Mouse (Mus musculus): ENCODE data around the gene Fam114a1. TPM values are rescaled to one million over a fixed set of nuclear protein-coding genes. Genes with fewer than 3 reads are reported as not detected.

Gene Fam114a1
- polyA plus RNA-seq, 1 experiment from 2014 or later, result 6.5 TPM

DNA sequence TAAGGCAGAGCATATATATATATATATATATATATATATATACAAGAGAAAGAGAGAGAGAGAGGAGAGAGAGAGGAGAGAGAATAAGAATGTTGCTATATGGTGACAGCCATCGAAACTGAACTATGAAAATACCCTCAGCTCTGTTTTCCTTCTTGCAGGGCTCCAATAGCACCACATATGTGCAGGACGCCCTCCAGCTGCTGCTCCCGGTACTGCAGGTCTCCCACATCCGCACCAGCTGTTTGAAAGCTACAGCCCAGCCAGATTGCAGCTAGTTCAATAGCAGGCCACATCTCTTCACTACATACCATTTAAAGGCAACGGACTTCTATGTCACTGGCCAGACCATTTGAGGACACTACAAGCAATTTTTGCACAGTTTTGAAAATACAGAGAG, 70.6 kb downstream of the Fam114a1 start:
- no peak for ATAC-seq
- H3K27me3 ChIP-seq, result no peaks in the 10 kb centered on the region
- H3K9ac ChIP-seq, result no peak overlapping the region

DNA sequence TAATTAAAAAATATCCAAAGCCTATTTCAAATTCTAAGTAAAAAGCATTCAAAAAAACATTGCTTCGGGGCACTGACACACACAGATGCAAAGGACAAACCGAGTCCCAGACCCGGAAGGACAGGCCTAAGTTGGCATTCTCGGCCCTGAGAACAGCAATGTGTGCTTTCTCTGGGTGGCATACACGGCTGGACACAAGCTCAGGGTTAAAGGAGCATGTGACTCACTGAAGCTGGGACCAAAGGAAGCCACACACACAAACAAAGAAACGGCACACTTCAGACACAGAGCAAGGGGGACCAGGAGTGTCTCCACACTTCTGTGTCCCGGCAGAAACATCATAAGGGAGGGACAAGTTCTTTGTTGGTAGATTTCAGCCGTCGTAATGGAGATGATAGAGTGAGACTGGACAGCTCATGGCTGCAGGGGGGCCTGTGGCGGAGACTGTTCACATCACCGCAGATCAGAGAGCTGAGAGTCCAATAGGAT, 73.6 kb downstream of the Fam114a1 start:
- H3K4me2 ChIP-seq, result no peak overlapping the region
- H3K27me3 ChIP-seq, result no peaks in the 10 kb centered on the region
- peaks cover 23% of the 10 kb centered on the region for H3K4me1 ChIP-seq
- no peaks in the 10 kb centered on the region for H3K9me3 ChIP-seq (replicated peaks)
- no peaks in the 10 kb centered on the region for H3K36me3 ChIP-seq (ENCODE audit: poor library complexity, severe bottlenecking)
- no peak overlapping the region for H3K9ac ChIP-seq
- WGBS, result 60% methylated on average over 11 of the region's 11 CpGs
- no peak overlapping the region for H3K4me3 ChIP-seq
- 0 out of 2 replicates have a peak overlapping the region, but pooled peaks have one; percentile 22 for H3K27ac ChIP-seq
- no peak for ATAC-seq

More for the DNA sequence above, 70.6 kb downstream of the Fam114a1 start:
- Histone ChIP-seq H3K4me3 (no peak overlapping the region), H3K27ac (no peak overlapping the region), H3K9me3 (replicated peaks) (no peaks in the 10 kb centered on the region), H3K4me1 (peaks cover 21% of the 10 kb centered on the region), H3K36me3 (ENCODE audit: poor library complexity, severe bottlenecking) (no peaks in the 10 kb centered on the region), H3K4me2 (no peak overlapping the region)
- WGBS, result 66% methylated on average over 5 of the region's 5 CpGs

DNA sequence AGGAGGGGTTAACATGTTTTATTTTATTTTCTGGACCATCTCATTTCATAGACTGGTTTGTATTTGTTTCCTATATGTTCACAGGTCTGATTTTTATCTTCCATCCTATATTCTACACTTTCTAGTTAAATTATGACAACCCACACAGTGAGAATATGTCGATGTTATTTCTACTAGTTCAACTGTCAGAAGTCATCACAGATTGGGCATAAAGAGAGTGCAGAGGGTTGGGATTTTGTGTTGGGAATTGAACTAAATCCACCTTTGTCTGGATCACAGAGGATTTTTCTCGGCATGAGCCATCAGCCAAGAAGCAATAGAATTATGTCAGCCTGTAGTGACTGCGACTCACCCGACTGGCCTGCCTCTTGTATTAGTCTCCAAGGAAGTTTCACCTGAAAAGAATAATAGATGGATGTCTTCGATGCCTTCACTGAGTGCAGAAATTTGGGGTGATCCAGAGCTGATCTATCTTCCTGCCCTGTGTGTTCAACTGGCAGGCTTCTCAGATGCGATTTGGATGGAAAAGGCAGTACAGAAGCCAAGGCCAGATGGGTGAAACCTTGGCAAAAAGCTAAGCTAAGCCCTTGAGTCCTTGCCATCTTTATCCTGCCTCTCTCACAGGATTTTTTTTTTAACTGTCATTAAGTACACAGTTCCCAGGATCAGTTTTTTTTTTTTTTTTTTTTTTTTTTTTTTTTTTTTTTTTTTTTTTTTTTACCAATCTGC, 75.9 kb downstream of the Fam114a1 start:
- H3K9ac ChIP-seq, result 0 out of 2 replicates have a peak overlapping the region, but pooled peaks have one; percentile 30
- no peak overlapping the region for H3K4me3 ChIP-seq
- H3K4me1 ChIP-seq, result peaks cover 24% of the 10 kb centered on the region
- H3K36me3 ChIP-seq (ENCODE audit: poor library complexity, severe bottlenecking), result no peaks in the 10 kb centered on the region
- ATAC-seq, result peak; percentile 73
- H3K27me3 ChIP-seq, result no peaks in the 10 kb centered on the region
- H3K27ac ChIP-seq, result peak overlapping the region; percentile 68
- 61% methylated on average over 6 of the region's 6 CpGs for WGBS
- no peak overlapping the region for H3K4me2 ChIP-seq
- no peaks in the 10 kb centered on the region for H3K9me3 ChIP-seq (replicated peaks)

DNA sequence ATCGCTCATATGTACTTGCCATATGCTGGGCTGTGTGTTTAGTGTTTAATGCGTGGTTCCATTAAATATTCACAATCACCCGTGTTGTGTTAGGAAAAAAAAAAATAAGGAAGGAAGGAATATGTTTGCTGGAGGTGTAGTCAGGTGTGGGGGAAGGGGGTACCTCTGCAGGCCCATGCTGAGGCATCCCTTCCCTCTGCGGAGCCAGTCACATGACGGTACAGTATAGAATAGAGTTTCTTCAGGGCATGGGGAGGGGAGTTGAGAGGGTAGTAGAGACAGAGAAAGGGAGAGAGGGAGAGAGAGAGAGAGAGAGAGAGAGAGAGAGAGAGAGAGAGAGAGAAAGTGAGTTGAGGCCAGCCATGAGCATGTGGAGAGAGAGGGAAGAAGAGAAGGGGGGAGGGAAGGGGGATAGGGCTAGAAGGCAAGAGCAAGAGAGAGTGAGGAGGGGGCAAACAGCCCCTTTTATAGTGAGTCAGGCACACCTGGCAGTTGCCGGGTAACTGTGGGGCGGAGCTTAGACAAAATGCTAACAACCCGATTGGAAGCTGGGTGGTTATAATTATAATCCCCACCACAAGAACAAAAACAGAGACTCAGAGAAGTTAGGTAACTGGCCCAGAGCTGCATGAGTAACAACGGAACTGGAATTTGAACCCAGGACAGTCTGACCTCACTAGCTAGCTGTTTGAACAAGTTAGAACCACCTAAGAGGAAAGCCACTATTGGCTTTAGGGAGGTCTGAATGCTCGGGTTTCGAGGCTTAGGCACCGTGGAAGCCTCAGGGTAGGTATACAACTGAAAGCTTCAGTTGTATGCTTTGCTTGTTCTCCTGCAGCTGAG, 76.8 kb downstream of the Fam114a1 start:
- H3K4me2 ChIP-seq, result no peak overlapping the region

DNA sequence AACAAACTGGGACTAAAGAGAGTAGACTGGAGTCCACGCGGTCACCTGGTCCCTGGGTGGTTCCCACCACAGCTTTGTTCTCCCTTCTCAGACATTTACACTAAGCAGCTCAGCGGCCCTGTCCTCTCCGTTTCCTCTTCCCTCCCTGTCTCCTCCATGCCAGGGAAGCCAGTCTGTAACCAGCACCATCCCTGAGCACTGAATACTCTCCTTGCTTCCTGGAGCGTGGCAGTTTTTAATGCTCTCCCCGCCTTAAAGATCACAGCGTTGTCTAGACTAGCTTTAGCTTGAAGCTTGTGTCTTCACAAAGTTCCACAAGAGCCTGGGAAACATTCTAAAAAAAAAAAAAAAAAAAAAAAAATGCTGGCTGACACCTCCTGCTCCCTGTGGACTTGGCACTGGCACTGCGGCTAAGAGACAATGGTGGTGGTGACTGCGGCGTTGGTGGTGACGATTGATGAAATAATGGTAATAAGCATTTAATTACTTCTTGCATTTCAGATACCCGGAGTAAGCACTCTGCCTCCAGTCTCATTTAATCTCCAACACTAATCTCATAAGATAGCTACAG, 77.5 kb downstream of the Fam114a1 start:
- no peaks in the 10 kb centered on the region for H3K27me3 ChIP-seq
- ATAC-seq, result no peak
- H3K27ac ChIP-seq, result peak overlapping the region; percentile 73
- H3K4me2 ChIP-seq, result no peak overlapping the region
- no peak overlapping the region for H3K9ac ChIP-seq
- H3K4me3 ChIP-seq, result no peak overlapping the region
- no peaks in the 10 kb centered on the region for H3K9me3 ChIP-seq (replicated peaks)
- WGBS, result 51% methylated on average over 12 of the region's 12 CpGs
- H3K4me1 ChIP-seq, result peaks cover 24% of the 10 kb centered on the region
- H3K36me3 ChIP-seq (ENCODE audit: poor library complexity, severe bottlenecking), result no peaks in the 10 kb centered on the region

More for the DNA sequence above, 76.8 kb downstream of the Fam114a1 start:
- peak overlapping the region; percentile 73 for H3K27ac ChIP-seq
- 61% methylated on average over 12 of the region's 12 CpGs for WGBS
- H3K4me1 ChIP-seq, result peaks cover 24% of the 10 kb centered on the region
- H3K4me3 ChIP-seq, result no peak overlapping the region
- ATAC-seq, result peak; percentile 64
- H3K27me3 ChIP-seq, result no peaks in the 10 kb centered on the region
- no peak overlapping the region for H3K9ac ChIP-seq
- H3K9me3 ChIP-seq (replicated peaks), result no peaks in the 10 kb centered on the region
- H3K36me3 ChIP-seq (ENCODE audit: poor library complexity, severe bottlenecking), result no peaks in the 10 kb centered on the region

DNA sequence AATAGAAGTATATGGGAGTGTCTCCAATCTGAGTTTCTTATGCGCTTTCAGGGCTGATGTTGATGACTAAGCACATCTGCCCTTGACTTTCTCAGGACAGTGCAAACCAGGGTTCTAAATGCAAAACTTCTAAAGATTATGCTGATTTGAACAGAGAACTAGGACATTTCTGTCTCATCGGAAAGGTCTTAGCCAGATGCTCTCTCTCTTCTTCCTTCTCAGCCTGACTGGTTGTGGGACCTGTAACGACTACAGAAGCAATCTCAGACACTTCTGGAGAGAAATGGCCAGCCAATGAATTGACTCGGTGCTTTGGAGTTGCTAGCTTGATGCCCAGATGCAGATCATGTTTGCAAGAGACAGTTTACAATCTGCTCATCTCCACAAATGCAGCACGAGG, 80.0 kb downstream of the Fam114a1 start:
- Histone ChIP-seq H3K9me3 (replicated peaks) (no peaks in the 10 kb centered on the region), H3K27me3 (no peaks in the 10 kb centered on the region), H3K27ac (peak overlapping the region; percentile 1; the same call in 1 of the 2 replicates), H3K9ac (no peak overlapping the region), H3K4me3 (no peak overlapping the region), H3K4me2 (no peak overlapping the region), H3K36me3 (ENCODE audit: poor library complexity, severe bottlenecking) (no peaks in the 10 kb centered on the region), H3K4me1 (peaks cover 24% of the 10 kb centered on the region)
- WGBS, result 56% methylated on average over 5 of the region's 5 CpGs
- ATAC-seq, result no peak

DNA sequence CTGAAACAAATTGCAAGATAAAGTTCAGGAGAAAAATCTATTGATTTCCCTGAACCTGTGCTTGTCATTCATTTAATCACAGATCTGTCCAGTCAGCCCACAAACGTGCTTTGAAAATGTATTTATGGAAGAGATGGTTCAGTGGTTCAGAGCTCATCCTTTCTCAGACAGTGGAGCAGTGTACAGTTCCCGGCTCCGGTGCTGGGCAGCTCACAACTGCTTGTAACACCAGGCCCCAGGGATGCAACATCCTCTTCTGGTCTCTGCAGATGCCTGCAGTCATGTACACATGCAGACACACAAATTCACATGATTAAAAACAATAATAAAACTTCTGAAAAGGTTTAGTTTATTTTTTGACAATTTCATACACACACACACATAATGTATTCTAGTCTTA, 81.6 kb downstream of the Fam114a1 start:
- Histone ChIP-seq H3K36me3 (ENCODE audit: poor library complexity, severe bottlenecking) (no peaks in the 10 kb centered on the region), H3K27me3 (no peaks in the 10 kb centered on the region), H3K4me2 (no peak overlapping the region), H3K27ac (no peak overlapping the region), H3K9me3 (replicated peaks) (no peaks in the 10 kb centered on the region), H3K4me3 (no peak overlapping the region), H3K4me1 (peaks cover 20% of the 10 kb centered on the region), H3K9ac (no peak overlapping the region)
- no peak for ATAC-seq
- 81% methylated on average over 3 of the region's 3 CpGs for WGBS

DNA sequence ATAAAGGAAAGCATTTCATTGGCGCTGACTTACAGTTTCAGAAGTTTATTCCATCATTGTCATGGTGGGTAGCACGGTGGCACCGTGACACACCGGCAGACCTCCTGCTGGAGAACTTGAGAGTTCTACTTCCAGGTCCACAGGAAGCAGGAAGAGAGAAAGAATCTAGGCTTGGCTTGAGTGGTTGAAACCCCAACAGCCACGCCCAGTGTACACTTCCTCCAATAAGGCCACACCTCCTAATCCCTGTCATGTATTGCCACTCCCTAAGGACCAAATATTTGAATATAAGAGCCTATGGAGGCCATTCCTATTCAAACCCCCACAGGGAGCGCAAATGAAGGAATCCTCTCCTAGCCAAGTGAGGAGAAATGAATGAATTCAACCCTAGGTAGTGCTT, 87.7 kb downstream of the Fam114a1 start:
- no peak overlapping the region for H3K4me2 ChIP-seq
- no peaks in the 10 kb centered on the region for H3K4me1 ChIP-seq
- H3K9me3 ChIP-seq (replicated peaks), result no peaks in the 10 kb centered on the region
- no peak for ATAC-seq
- no peak overlapping the region for H3K27ac ChIP-seq
- H3K27me3 ChIP-seq, result no peaks in the 10 kb centered on the region
- WGBS, result 96% methylated on average over 6 of the region's 6 CpGs
- no peak overlapping the region for H3K4me3 ChIP-seq
- no peaks in the 10 kb centered on the region for H3K36me3 ChIP-seq (ENCODE audit: poor library complexity, severe bottlenecking)
- H3K9ac ChIP-seq, result no peak overlapping the region

DNA sequence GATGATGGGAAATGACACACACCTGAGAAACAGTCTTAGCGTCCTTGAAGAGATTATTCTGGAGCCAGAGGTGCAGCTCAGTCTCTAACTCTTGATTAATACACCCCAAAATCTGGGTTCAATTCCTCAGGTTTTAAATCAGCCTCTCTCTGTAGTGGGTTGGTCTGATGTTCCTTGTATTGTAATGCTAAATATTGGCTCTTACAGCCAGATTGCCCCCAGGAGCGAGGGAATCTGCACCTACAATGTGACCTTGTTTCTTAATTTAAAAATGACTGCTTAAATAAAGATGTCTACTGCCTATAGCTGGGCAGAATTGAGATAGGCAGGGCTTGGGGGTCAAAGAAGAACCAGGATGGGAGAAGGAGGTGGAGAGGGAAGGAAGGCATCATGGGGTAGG, 89.9 kb downstream of the Fam114a1 start:
- Histone ChIP-seq H3K9me3 (replicated peaks) (no peaks in the 10 kb centered on the region), H3K36me3 (ENCODE audit: poor library complexity, severe bottlenecking) (no peaks in the 10 kb centered on the region), H3K9ac (no peak overlapping the region), H3K4me1 (no peaks in the 10 kb centered on the region), H3K4me3 (no peak overlapping the region), H3K4me2 (no peak overlapping the region), H3K27ac (no peak overlapping the region), H3K27me3 (no peaks in the 10 kb centered on the region)
- ATAC-seq, result no peak
- WGBS, result 70% methylated on average over 2 of the region's 2 CpGs

DNA sequence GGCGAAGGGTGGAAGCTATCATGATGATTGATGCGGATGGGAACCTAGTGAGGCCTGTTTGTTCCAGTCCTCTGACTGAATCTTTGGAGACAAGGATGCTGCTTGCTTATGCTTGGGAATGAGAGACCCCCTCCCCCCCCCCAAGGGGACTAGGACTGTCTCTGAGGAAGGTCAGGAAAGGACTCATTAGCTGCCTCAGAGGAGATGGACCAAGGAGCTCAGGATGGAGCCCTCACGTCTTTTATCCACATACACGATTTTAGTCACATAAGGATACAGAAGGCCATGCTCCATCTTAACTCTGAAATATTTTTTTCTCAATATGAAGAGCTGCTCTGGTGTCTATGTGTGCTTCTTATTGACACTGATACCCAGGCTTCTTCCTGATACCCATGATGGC, 92.4 kb downstream of the Fam114a1 start:
- H3K27ac ChIP-seq, result no peak overlapping the region
- H3K4me3 ChIP-seq, result no peak overlapping the region
- no peaks in the 10 kb centered on the region for H3K9me3 ChIP-seq (replicated peaks)
- no peaks in the 10 kb centered on the region for H3K36me3 ChIP-seq (ENCODE audit: poor library complexity, severe bottlenecking)
- 92% methylated on average over 4 of the region's 4 CpGs for WGBS
- H3K4me2 ChIP-seq, result no peak overlapping the region
- H3K4me1 ChIP-seq, result no peaks in the 10 kb centered on the region
- no peak overlapping the region for H3K9ac ChIP-seq
- H3K27me3 ChIP-seq, result no peaks in the 10 kb centered on the region
- ATAC-seq, result no peak

DNA sequence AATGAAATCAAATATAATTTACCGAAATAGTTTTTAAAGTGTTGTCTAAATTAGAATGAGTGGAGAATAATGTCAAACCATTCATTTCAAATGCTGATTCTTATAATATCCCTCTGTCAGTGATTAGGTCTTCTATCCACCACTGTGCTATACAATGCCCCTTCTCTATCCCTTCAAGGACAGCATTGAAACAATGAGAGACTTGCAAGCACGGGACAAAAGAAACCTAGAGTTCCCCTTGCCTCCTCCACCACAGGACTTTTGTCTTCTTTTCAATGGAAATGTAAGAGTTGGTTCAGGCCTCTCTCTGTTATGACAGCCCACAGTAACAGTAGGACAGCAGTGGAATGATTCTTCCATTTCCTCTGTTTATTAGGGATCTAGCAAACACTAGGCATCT, 93.4 kb downstream of the Fam114a1 start:
- no peaks in the 10 kb centered on the region for H3K9me3 ChIP-seq (replicated peaks)
- ATAC-seq, result no peak
- no peaks in the 10 kb centered on the region for H3K4me1 ChIP-seq
- no peak overlapping the region for H3K27ac ChIP-seq
- 69% methylated on average over 2 of the region's 2 CpGs for WGBS
- H3K27me3 ChIP-seq, result no peaks in the 10 kb centered on the region
- no peak overlapping the region for H3K9ac ChIP-seq
- no peak overlapping the region for H3K4me3 ChIP-seq
- no peak overlapping the region for H3K4me2 ChIP-seq
- no peaks in the 10 kb centered on the region for H3K36me3 ChIP-seq (ENCODE audit: poor library complexity, severe bottlenecking)

DNA sequence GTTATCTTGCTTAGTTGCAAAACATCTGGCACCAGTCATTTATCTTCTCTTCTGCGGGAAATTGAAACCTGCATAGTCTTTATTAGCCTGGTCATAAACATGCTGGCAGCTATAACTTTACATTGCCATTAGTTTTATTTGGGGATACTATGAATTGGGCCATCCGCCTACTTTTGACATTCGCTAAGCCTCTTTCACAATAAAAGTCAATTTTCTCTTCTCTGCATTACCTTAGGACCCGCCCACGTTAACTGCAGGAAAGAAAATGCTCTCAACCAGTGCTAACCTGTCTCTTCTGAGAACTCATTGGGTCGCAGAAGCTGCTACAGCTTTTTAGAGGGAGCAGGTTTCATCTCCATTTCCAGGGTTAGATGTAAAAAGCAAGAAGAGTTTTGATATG, 98.3 kb downstream of the Fam114a1 start:
- no peak for ATAC-seq
- Histone ChIP-seq H3K4me3 (no peak overlapping the region), H3K9ac (no peak overlapping the region), H3K36me3 (ENCODE audit: poor library complexity, severe bottlenecking) (no peaks in the 10 kb centered on the region), H3K27ac (no peak overlapping the region), H3K4me2 (no peak overlapping the region), H3K9me3 (replicated peaks) (no peaks in the 10 kb centered on the region), H3K27me3 (no peaks in the 10 kb centered on the region), H3K4me1 (peaks cover 11% of the 10 kb centered on the region)
- 89% methylated on average over 6 of the region's 6 CpGs for WGBS

Measured in forebrain, embryonic 13.5 days (tissue).